Mouse (Mus musculus) heart, embryonic 10.5 days (tissue): ENCODE data around the gene Gm20388. TPM values are rescaled to one million over a fixed set of nuclear protein-coding genes. Genes with fewer than 3 reads are reported as not detected.

ENCODE experiments used
- DNase-seq: peaks from one replicate; pipeline ENCODE4 v3.0.0-alpha.2; 2017; ENCODE audit warnings: low spot score
- H3K27ac ChIP-seq: fragments of 300-500 bp; sonication (generic); 2 replicates; pipeline ENCODE4 v1.5.1; 2016; ENCODE audit warnings: mild to moderate bottlenecking
- H3K27me3 ChIP-seq: fragments of 300-500 bp; sonication (generic); 2 replicates; pipeline ENCODE4 v1.6.1; 2016; ENCODE audit warnings: mild to moderate bottlenecking; ENCODE audit not compliant: poor library complexity, insufficient read depth, severe bottlenecking
- H3K36me3 ChIP-seq: fragments of 300-500 bp; sonication (generic); 2 replicates; pipeline ENCODE4 v1.6.1; 2016; ENCODE audit warnings: mild to moderate bottlenecking, moderate library complexity
- H3K4me1 ChIP-seq: fragments of 300-500 bp; sonication (generic); 2 replicates; pipeline ENCODE4 v1.6.1; 2016; ENCODE audit warnings: mild to moderate bottlenecking
- H3K4me3 ChIP-seq: fragments of 300-500 bp; sonication (generic); 2 replicates; pipeline ENCODE4 v1.5.1; 2016; ENCODE audit warnings: mild to moderate bottlenecking, moderate library complexity
- H3K9me3 ChIP-seq: fragments of 300-500 bp; sonication (generic); 2 replicates; pipeline ENCODE4 v1.6.1; 2016; ENCODE audit warnings: mild to moderate bottlenecking, moderate library complexity
- WGBS: fragments of 180-500 bp; shearing (Covaris S2); methylation state at CpG from one replicate; pipeline ENCODE4 v1.1.7; 2016; 5-methylcytosine and 5-hydroxymethylcytosine counted together
- polyA plus RNA-seq: library from polyadenylated mRNA; unstranded; fragments of >200 nt; fragmentation: Nextera tagmentation; extraction: Ambion mirVana; gene quantifications from 2 replicates; pipeline ENCODE4 v1.2.1, GENCODE M21; 2016

The Gm20388 gene
- polyA plus RNA-seq, 1 experiment from 2014 or later = 4.5 TPM

DNA sequence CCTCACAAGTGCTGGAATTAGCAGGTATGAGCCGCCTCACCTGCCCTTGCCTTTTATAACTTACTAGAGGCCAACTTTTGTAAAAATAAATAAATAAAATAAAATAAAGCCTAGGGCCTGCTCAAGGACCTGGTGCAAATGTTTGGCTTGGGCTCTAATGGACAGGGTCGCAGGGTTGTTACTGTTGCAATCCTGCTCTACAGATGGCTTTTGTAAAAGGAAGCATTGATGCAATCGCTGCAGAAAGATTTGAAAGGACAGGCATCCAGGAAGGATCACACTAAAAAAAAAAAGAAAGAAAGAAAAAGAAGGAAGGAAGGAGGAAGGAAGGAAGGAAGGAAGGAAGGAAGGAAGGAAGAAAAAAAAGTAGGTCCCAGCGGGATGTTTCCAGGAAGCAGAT lies 3949.7 kb downstream of the Gm20388 start:
- no peak overlapping the region for H3K27ac ChIP-seq
- H3K27me3 ChIP-seq = peaks cover 33% of the 10 kb centered on the region
- no peak for DNase-seq
- H3K36me3 ChIP-seq = no peaks in the 10 kb centered on the region
- peaks cover 13% of the 10 kb centered on the region for H3K4me1 ChIP-seq
- 0 out of 2 replicates have a peak overlapping the region, but pooled peaks have one; percentile 91 for H3K4me3 ChIP-seq
- 75% methylated on average over 4 of the region's 4 CpGs for WGBS
- no peaks in the 10 kb centered on the region for H3K9me3 ChIP-seq

GRCm38 (mm10) chr8:123865786-123866185 lies 3955.1 kb downstream of the Gm20388 start:
- peaks cover 7% of the 10 kb centered on the region for H3K4me1 ChIP-seq
- no peak for DNase-seq
- H3K9me3 ChIP-seq = no peaks in the 10 kb centered on the region
- H3K27me3 ChIP-seq = peaks cover 32% of the 10 kb centered on the region; the same call in 1 of the 2 replicates
- no peak overlapping the region for H3K4me3 ChIP-seq
- no peaks in the 10 kb centered on the region for H3K36me3 ChIP-seq
- no peak overlapping the region for H3K27ac ChIP-seq
- 80% methylated on average over 7 of the region's 7 CpGs for WGBS

GRCm38 (mm10) chr8:123866971-123867370 lies 3956.3 kb downstream of the Gm20388 start:
- 30% methylated on average over 5 of the region's 5 CpGs for WGBS
- DNase-seq = no peak
- no peak overlapping the region for H3K27ac ChIP-seq
- H3K9me3 ChIP-seq = no peaks in the 10 kb centered on the region
- H3K36me3 ChIP-seq = no peaks in the 10 kb centered on the region
- H3K4me3 ChIP-seq = no peak overlapping the region
- H3K27me3 ChIP-seq = peaks cover 20% of the 10 kb centered on the region; the same call in 1 of the 2 replicates
- H3K4me1 ChIP-seq = peaks cover 9% of the 10 kb centered on the region

GRCm38 (mm10) chr8:123872048-123872447 lies 3961.4 kb downstream of the Gm20388 start:
- Histone ChIP-seq H3K9me3 (no peaks in the 10 kb centered on the region), H3K27me3 (no peaks in the 10 kb centered on the region), H3K4me1 (peaks cover 22% of the 10 kb centered on the region), H3K36me3 (no peaks in the 10 kb centered on the region), H3K4me3 (no peak overlapping the region), H3K27ac (no peak overlapping the region)
- WGBS = 45% methylated on average over 9 of the region's 9 CpGs
- DNase-seq = no peak

GRCm38 (mm10) chr8:123873364-123873763 lies 3962.7 kb downstream of the Gm20388 start:
- Histone ChIP-seq H3K27me3 (no peaks in the 10 kb centered on the region), H3K4me3 (no peak overlapping the region), H3K27ac (peak overlapping the region; percentile 24; the same call in 1 of the 2 replicates), H3K4me1 (peaks cover 25% of the 10 kb centered on the region), H3K9me3 (no peaks in the 10 kb centered on the region), H3K36me3 (no peaks in the 10 kb centered on the region)
- whole genome bisulfite sequencing = 39% methylated on average over 6 of the region's 6 CpGs
- DNase-seq = no peak

DNA sequence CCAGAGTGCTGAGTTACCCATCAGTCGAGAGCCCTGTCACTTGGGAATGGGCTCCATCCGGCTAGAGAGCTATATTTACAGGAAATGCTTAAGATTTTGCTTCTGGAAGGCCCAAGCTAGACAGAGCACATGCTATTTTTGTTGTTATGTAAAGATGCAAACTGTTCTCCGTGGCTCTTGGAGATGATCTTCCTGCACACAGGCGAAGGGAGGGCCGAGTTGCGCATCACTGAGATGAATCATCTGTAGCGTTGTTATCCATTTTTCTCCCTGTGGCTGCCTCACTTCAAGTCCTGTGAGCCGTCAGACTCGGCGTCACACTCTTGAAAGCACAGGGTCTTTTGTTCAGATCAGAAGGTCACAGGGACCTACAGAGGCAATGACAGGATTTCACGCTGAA lies 3963.7 kb downstream of the Gm20388 start:
- 71% methylated on average over 11 of the region's 11 CpGs for WGBS
- no peak overlapping the region for H3K27ac ChIP-seq
- DNase-seq = no peak

GRCm38 (mm10) chr8:123877865-123878264 lies 3967.2 kb downstream of the Gm20388 start:
- H3K36me3 ChIP-seq = no peaks in the 10 kb centered on the region
- WGBS = 70% methylated on average over 2 of the region's 2 CpGs
- DNase-seq = no peak
- 0 out of 2 replicates have a peak, but pooled peaks cover 3% of the 10 kb centered on the region for H3K27me3 ChIP-seq
- no peak overlapping the region for H3K4me3 ChIP-seq
- peaks cover 26% of the 10 kb centered on the region for H3K4me1 ChIP-seq
- no peaks in the 10 kb centered on the region for H3K9me3 ChIP-seq
- no peak overlapping the region for H3K27ac ChIP-seq

More for the DNA sequence above, 3963.7 kb downstream of the Gm20388 start:
- Histone ChIP-seq H3K36me3 (no peaks in the 10 kb centered on the region), H3K9me3 (no peaks in the 10 kb centered on the region), H3K27me3 (no peaks in the 10 kb centered on the region), H3K4me3 (no peak overlapping the region), H3K4me1 (peaks cover 27% of the 10 kb centered on the region)

DNA sequence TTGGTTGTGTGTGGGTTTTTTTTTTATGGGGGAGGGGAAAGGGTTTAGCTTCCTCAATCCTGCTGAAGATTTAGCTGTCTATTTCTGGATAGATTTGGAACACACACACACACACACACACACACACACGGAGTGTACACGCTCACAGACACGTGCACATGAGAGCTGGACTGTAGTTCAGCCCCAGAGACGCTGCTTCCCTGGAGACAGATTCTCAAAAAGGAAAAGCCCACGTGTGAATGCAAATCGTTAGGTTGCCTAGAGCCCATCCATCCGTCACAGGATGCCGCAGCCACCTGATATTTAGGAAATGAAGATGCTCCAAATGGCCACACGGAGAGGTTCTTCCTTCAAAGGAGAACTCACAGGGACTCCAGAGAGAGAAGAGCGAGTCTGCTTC lies 3969.6 kb downstream of the Gm20388 start:
- no peaks in the 10 kb centered on the region for H3K9me3 ChIP-seq
- peaks cover 42% of the 10 kb centered on the region for H3K4me1 ChIP-seq
- H3K27ac ChIP-seq = no peak overlapping the region
- WGBS = 71% methylated on average over 10 of the region's 10 CpGs
- no peak for DNase-seq
- peaks cover 24% of the 10 kb centered on the region; the same call in 1 of the 2 replicates for H3K27me3 ChIP-seq
- no peaks in the 10 kb centered on the region for H3K36me3 ChIP-seq
- no peak overlapping the region for H3K4me3 ChIP-seq

GRCm38 (mm10) chr8:123880821-123881350 lies 3970.2 kb downstream of the Gm20388 start:
- no peak overlapping the region for H3K4me3 ChIP-seq
- H3K27me3 ChIP-seq = peaks cover 30% of the 10 kb centered on the region
- no peaks in the 10 kb centered on the region for H3K36me3 ChIP-seq
- DNase-seq = no peak
- peaks cover 43% of the 10 kb centered on the region for H3K4me1 ChIP-seq
- H3K9me3 ChIP-seq = no peaks in the 10 kb centered on the region
- no peak overlapping the region for H3K27ac ChIP-seq
- 35% methylated on average over 4 of the region's 4 CpGs for WGBS

GRCm38 (mm10) chr8:123882412-123882811 lies 3971.8 kb downstream of the Gm20388 start:
- Histone ChIP-seq H3K4me3 (no peak overlapping the region), H3K9me3 (no peaks in the 10 kb centered on the region), H3K27me3 (peaks cover 40% of the 10 kb centered on the region), H3K4me1 (peaks cover 39% of the 10 kb centered on the region), H3K36me3 (no peaks in the 10 kb centered on the region), H3K27ac (no peak overlapping the region)
- WGBS = 33% methylated on average over 2 of the region's 2 CpGs
- DNase-seq = no peak

GRCm38 (mm10) chr8:123883094-123883493 lies 3972.5 kb downstream of the Gm20388 start:
- Histone ChIP-seq H3K27ac (no peak overlapping the region), H3K4me1 (peaks cover 39% of the 10 kb centered on the region), H3K36me3 (no peaks in the 10 kb centered on the region), H3K9me3 (no peaks in the 10 kb centered on the region), H3K27me3 (peaks cover 41% of the 10 kb centered on the region), H3K4me3 (no peak overlapping the region)
- 67% methylated on average over 4 of the region's 4 CpGs for WGBS
- DNase-seq = no peak

GRCm38 (mm10) chr8:123884721-123885565 lies 3974.3 kb downstream of the Gm20388 start:
- WGBS = 8% methylated on average over 13 of the region's 14 CpGs
- DNase-seq = no peak
- no peaks in the 10 kb centered on the region for H3K36me3 ChIP-seq
- H3K27me3 ChIP-seq = peaks cover 41% of the 10 kb centered on the region
- no peaks in the 10 kb centered on the region for H3K9me3 ChIP-seq
- peak overlapping the region; percentile 73 for H3K27ac ChIP-seq
- H3K4me1 ChIP-seq = peaks cover 34% of the 10 kb centered on the region
- H3K4me3 ChIP-seq = peak overlapping the region; percentile 38

DNA sequence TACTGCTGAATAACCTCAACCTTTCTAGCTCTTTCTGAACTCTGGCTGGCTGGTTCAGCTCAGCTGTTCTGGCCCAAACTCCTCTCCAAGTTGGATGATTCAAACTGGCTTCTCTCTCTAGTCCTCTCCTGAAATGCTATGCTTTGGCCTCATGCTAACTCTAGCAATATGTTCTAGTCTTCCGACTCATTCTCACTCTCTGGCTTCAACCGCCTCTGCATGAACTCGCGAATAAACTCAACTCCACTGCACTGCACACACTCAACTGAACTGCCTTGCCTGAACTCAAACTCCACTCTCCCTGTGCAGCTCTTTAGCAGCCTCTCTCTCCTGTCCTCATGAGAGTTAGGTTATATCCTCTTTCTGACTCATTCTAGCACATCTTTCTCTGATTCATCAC lies 3976.5 kb downstream of the Gm20388 start:
- Histone ChIP-seq H3K4me1 (peaks cover 39% of the 10 kb centered on the region), H3K27ac (no peak overlapping the region), H3K4me3 (no peak overlapping the region), H3K36me3 (0 out of 2 replicates have a peak, but pooled peaks cover 3% of the 10 kb centered on the region), H3K9me3 (no peaks in the 10 kb centered on the region), H3K27me3 (peaks cover 61% of the 10 kb centered on the region)
- DNase-seq = no peak
- 84% methylated on average over 4 of the region's 4 CpGs for WGBS
